Mouse (Mus musculus) Patski (cell line): ENCODE data around the gene Phldb1. TPM values are rescaled to one million over a fixed set of nuclear protein-coding genes. Genes with fewer than 3 reads are reported as not detected.

Source experiments
- ATAC-seq: fragments of 100-300 bp; one replicate; pipeline ENCODE4 v1.8.0; 2021
- CTCF ChIA-PET: fragments of 350-600 bp; sonication (Branson Sonifier 250); formaldehyde crosslinking; loops from one replicate; lab custom pipeline; 2022; ENCODE audit warnings: inconsistent platforms; lab: Charles Lee
- POLR2A ChIA-PET: fragments of 350-600 bp; sonication (Branson Sonifier 250); formaldehyde crosslinking; loops from one replicate; lab custom pipeline; 2022; ENCODE audit warnings: antibody characterized with exemption, inconsistent platforms; lab: Charles Lee
- DNase-seq: peaks from one replicate; pipeline ENCODE4 v3.0.0-alpha.2; 2011; ENCODE audit warnings: low read depth, low spot score
- H3K27me3 ChIP-seq: fragments of 371-371 bp; one replicate; pipeline ENCODE4 v1.5.1; 2021
- CTCF ChIP-seq: fragments of 100-300 bp; IDR thresholded peaks from one replicate; pipeline ENCODE4 v1.5.1; 2021
- in situ Hi-C: fragments of 300-500 bp; cut with MboI; formaldehyde crosslinking; loops from 3 replicates; pipeline ENCODE4 v1.11.1; 2018; ENCODE audit warnings: low pct_unique_long_range_greater_than_20kb, mixed read lengths
- polyA plus RNA-seq: library from polyadenylated mRNA; unstranded; gene quantifications from one replicate; pipeline ENCODE4 v1.2.3, GENCODE M21; 2021

The Phldb1 gene
- polyA plus RNA-seq, 1 experiment from 2014 or later, result 137 TPM

DNA sequence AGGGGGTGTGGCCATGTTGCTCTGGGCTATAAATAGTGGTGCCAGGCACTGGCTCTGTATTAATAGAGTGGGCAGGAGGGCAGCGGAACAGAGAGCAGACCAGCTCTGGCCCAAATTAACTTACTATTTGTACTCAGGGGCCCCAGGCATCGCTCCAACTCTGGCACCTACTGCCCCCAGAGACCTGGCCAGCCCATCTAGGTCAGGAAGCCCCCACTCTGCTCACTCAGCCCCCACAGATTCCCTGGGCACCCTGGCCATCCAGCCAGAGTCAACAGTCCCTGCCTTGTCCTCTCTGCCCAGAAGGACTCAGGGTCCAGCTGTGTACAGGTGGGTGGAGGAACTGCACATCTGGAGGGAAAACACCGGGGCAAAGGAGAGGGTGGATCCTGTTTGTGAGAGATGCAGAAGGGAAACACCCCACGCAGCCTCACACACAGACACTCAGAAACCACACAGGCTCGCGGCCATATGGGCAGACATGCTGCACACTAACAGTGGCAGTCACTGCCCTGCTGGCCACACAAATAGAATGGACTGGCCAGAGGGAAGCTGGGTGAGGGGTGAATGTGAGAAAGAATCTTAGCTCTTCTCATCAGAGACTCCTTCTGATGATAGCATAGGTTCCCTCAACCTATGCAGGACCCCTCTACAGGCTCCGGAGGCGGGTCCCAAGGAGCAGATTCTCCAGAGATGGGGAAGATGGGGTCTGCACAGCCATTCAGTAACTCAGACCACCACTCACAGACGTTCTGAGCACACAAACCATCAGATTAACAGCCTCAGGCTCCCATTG is 14.4 kb downstream of the Phldb1 start:
- DNase-seq, result no peak
- in situ Hi-C loops, result no loop called here
- H3K27me3 ChIP-seq, result no peaks in the 10 kb centered on the region
- POLR2A ChIA-PET, result interaction anchor here (1.2 to 2.0 kb wide), 4 partner anchors 11 to 18 kb away, joined by 3 to 11 read pairs (median 4); partner anchors contain the start of gene Phldb1
- CTCF ChIA-PET, result interaction anchor here (0.7 to 4.3 kb wide), 6 partner anchors 10 to 68 kb away, joined by 3 to 12 read pairs (median 4); no protein-coding TSS in a partner anchor
- ATAC-seq, result no peak
- TF ChIP-seq CTCF, result no peak

- ChIA-PET CTCF (interaction anchor here (1.2 to 4.3 kb wide), 4 partner anchors 10 to 34 kb away, joined by 3 to 12 read pairs (median 6); no protein-coding TSS in a partner anchor), POLR2A (interaction anchor here (1.2 to 3.0 kb wide), 4 partner anchors 10 to 18 kb away, joined by 3 to 11 read pairs (median 4); no protein-coding TSS in a partner anchor)
- DNase-seq (no peak), ATAC-seq (no peak)
- TF ChIP-seq CTCF, result no peak
- no peaks in the 10 kb centered on the region for H3K27me3 ChIP-seq
- in situ Hi-C loops, result no loop called here
These were observed 15.2 kb downstream of the Phldb1 start for GRCm38 (mm10) chr9:44719632-44720357.

DNA sequence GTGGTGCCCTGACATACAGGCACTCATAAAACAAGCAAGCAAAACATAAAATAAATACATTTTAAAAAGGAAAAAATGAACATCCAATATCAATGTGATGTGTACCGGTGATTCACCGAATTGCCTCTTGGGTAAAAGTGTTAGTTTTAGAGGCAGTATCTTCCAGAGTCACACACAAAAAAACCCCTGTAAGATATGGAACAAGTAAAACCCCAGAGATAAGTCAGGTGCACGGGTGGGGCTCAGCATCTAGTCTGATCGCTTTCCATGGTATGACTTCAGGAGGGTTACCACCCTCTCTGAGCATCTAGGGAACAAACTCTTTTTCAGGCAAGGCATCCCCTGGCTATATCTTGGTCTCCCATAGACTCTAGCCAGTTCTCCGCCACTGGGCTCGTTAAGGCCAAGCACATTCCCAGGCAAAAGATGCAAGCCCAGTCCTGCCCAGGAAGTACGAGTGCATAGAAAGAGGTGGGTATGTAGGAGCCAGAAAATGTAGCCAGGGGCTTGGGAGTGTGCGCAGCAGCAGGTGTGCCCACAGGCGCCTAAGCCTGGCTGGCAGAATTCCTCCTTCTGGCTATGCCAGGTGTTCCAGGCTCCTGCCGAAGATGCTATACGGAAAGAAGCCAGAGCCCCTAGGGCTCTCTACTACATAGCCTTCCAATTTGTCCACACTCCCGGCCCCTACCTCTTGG is 15.9 kb downstream of the Phldb1 start:
- H3K27me3 ChIP-seq, result no peaks in the 10 kb centered on the region
- in situ Hi-C loops, result no loop called here
- ChIA-PET POLR2A (interaction anchor here (1.0 to 3.0 kb wide), 3 partner anchors 10 to 18 kb away, joined by 5 to 11 read pairs (median 6); no protein-coding TSS in a partner anchor), CTCF (interaction anchor here (1.2 to 4.3 kb wide), 7 partner anchors 8 to 33 kb away, joined by 3 to 12 read pairs (median 6); partner anchors contain the start of gene Phldb1)
- no peak for TF ChIP-seq CTCF
- ATAC-seq (no peak), DNase-seq (no peak)

DNA sequence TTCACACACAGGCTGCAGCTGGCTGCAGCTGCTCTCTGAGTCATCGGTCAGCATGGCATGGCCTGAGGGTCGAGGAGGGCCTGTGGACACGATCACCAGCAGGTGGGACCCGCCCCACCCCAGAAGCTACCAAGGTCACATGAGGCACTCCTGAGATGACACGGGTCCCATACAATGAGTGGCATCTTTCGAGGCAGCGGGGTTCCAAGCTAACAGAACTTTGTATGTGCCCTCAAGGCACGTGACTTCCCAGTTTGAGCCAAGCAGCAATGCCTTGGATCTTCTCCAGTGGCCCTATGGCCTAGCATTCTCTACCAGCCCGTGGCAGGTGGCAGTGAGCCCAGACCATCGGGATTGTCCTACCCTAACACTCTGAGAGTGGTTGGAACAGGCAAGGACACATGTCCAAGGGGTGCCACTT is 17.2 kb downstream of the Phldb1 start:
- H3K27me3 ChIP-seq, result no peaks in the 10 kb centered on the region
- in situ Hi-C loops, result no loop called here
- ATAC-seq (no peak), DNase-seq (no peak)
- POLR2A ChIA-PET, result interaction anchor here (3.0 kb wide), 1 partner anchor 16 kb away, joined by 11 read pairs; no protein-coding TSS in a partner anchor
- no peak for TF ChIP-seq CTCF
- CTCF ChIA-PET, result interaction anchor here (1.2 to 2.2 kb wide), 6 partner anchors 8 to 50 kb away, joined by 3 to 9 read pairs (median 5); partner anchors contain the start of genes Arcn1, Ift46 and Phldb1

GRCm38 (mm10) chr9:44716997-44717821 is 17.8 kb downstream of the Phldb1 start:
- ChIA-PET CTCF (interaction anchor here (0.5 to 2.2 kb wide), 5 partner anchors 8 to 173 kb away, joined by 3 to 9 read pairs (median 4); partner anchors contain the start of genes Arcn1 and Ift46), POLR2A (interaction anchor here (0.6 to 3.0 kb wide), 2 partner anchors 16 to 87 kb away, joined by 3 to 11 read pairs; no protein-coding TSS in a partner anchor)
- H3K27me3 ChIP-seq, result no peaks in the 10 kb centered on the region
- no peak for TF ChIP-seq CTCF
- in situ Hi-C loops, result no loop called here
- no peak for DNase-seq
- no peak for ATAC-seq

DNA sequence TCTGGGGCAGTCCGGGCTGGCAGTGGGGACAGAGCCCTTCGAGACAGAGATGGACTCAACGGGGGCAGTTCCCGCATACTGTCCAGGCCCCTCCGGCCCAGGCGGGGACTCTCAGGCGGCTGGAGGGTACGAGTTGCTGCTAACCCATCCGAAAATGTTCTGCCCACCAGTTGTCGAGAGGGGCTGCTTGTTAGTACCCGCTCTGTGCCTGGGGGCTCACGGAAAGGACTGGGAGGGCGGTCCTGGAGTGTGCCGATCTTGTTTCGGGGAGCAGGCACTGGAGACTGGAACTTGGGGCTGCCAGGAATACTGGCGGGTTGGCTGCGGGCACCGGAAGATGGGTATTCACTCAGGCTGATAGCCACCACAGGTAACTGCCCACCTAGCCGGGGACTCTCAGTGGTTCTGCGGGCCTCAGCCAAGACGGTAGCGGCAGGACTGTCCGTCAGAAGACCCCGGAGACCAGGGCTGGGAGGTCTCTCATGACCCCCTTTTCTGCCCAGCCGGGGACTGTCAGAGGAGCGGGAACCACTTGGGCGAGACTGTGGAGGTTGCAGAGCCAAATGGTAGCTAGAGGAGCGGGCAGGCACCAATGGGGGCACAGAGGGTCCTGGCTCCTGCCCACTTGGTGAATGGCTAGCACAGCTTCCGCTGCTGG is 19.2 kb downstream of the Phldb1 start:
- no peaks in the 10 kb centered on the region for H3K27me3 ChIP-seq
- ChIA-PET CTCF (interaction anchor here (1.1 kb wide), 1 partner anchor 31 kb away, joined by 3 read pairs; no protein-coding TSS in a partner anchor), POLR2A (no interaction called here)
- DNase-seq, result no peak
- no peak for TF ChIP-seq CTCF
- ATAC-seq, result no peak
- in situ Hi-C loops, result no loop called here

DNA sequence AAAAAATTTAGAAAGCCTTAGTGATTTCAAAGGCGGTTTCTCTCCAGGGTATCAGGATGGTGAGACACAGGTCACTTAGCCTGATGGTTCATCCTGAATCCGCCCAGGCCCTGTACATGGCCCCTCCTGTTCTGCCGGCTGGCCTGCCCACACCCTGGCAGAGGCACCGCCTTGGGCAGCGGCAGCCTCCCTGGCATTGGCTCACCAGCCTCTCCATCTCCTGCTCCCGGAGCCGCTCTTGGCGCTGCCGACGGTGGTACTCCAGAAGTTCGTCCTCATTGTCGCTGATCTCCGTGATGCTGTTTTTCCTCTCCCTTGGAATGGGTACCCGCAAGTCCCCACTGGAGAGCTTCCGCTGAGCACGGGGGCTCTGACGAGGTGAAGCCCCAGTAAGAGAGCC is 19.9 kb downstream of the Phldb1 start:
- ATAC-seq, result no peak
- no peak for TF ChIP-seq CTCF
- POLR2A ChIA-PET, result no interaction called here

DNA sequence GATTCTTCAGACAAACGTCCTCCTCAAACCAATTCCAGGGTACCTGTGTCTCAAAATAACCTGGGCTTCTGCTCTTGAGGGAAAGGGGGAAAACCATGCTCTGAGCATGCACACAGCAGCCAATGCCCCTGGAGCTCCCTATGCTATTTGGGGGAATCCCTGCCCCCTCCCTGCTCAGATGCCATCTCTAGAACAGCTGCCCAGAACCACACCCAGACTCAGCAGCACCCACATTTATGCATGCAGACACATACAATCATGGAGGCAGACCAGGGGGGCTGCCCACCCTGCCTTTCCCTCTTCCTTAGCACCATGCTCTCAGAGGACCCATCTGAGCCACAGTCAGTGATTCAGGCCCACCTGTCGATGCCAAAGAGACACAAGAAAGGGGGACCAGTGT is 21.4 kb downstream of the Phldb1 start:
- ATAC-seq (no peak), DNase-seq (no peak)
- no peak for TF ChIP-seq CTCF
- H3K27me3 ChIP-seq, result no peaks in the 10 kb centered on the region
- in situ Hi-C loops, result no loop called here
- CTCF ChIA-PET, result no interaction called here
- POLR2A ChIA-PET, result interaction anchor here (1.5 kb wide), 1 partner anchor 14 kb away, joined by 4 read pairs; no protein-coding TSS in a partner anchor

More for the DNA sequence above, 19.9 kb downstream of the Phldb1 start:
- CTCF ChIA-PET, result no interaction called here
- DNase-seq, result no peak
- in situ Hi-C loops, result no loop called here
- no peaks in the 10 kb centered on the region for H3K27me3 ChIP-seq
